Mouse (Mus musculus): ENCODE data around the gene Cd34.

GRCm38 (mm10) chr1:194998396-194998795 lies 59.8 kb downstream of the Cd34 start:
- TF ChIP-seq CTCF (IDR thresholded peaks at IDR 0.05; ENCODE audit: low read depth) (no peak), EP300 (IDR thresholded peaks at IDR 0.05; ENCODE audit: low read depth) (no peak)
